Mouse (Mus musculus) gastrocnemius, adult 8-10 months (tissue): ENCODE measurements around the gene Rem1. TPM values are rescaled to one million over a fixed set of nuclear protein-coding genes. Genes with fewer than 3 reads are reported as not detected.

Experiments used
- DNase-seq, 2 experiments: peaks; one replicate each; pipeline ENCODE4 v3.0.0; 2022; ENCODE audit warnings: low spot score in 2 of 2
- total RNA-seq, 4 experiments: library from RNA; stranded (reverse); gene quantifications; 2 replicates each; pipeline ENCODE4 v1.2.4; 2022

Rem1 gene
- total RNA-seq, 4 experiments from 2014 or later, result 1.5 to 2.5 (median 1.7) TPM

- no peak for DNase-seq
Measured at GRCm38 (mm10) chr2:152674148-152674547, 47.4 kb downstream of the Rem1 start.

DNA sequence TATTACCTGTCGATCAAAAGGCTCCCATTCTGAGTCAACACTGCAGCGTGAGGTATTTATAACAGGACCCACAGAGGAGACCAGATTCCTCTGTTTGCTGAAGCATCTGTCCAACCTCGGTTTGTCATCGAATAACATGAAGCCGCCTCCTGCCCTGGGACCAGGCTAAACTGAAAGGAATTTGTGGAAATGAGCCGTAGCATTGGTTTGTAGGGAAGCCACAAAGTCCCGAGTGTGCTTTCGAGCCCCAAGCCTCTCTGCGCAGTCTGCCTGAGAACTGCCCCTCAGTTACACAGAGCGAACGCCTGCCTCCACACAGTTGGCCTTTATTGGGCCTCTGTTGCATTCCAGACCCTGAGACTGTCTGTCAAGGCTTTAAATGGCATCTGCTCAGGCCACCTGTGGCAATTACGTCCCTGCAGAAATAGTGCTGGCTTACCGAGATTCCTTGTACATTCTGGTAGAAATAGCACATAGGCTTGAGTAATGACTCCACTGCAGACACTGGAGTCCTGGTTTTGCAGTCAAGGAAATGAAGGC, 48.6 kb downstream of the Rem1 start:
- no peak for DNase-seq

DNA sequence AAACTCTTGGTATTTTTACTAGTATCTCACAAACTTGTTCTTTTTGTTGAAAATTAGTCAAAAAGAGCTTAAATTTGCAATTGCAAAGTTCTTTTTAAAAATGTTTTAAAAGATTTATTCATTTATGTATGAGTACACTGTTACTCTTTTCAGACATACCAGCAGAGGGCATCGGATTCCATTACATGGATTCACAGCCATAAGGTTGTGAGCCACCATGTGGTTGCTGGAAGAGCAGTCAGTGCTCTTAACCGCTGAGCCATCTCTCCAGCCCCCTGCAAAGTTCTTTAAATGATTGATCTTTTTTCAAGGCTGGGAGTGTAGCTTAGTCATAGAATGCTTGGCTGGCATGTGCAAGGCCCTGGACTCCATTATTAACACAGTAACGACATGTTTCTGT, 51.6 kb downstream of the Rem1 start:
- no peak for DNase-seq

- no peak for DNase-seq
Measured at GRCm38 (mm10) chr2:152678925-152679324, 52.2 kb downstream of the Rem1 start.

- DNase-seq, result no peak
Measured at GRCm38 (mm10) chr2:152679701-152680355, 53.1 kb downstream of the Rem1 start.

DNA sequence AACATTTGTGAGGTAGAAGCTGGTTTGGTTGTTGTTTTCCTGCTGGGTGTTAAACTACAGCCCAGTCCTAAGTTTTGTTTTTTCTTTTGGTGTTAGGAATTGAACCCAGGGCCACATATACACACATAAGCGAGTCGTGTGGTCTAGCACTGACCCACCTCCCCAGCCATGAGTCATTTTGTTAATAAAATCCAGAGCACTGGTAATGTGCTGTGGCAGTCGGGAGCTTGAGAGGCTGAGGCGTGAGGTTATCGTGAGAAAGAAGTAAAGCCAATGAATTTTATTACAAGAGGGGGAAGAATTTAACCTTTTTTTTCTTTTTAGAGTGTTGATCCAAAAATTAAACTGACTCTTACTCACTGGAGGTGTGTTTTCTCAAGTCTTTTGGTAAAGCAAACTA, 56.3 kb downstream of the Rem1 start:
- no peak for DNase-seq

Other genes starting within 250 kb of the Rem1 start
- gene Sox12, start 228.9 kb upstream of the Rem1 start, total RNA-seq, result under 1 TPM; 0.34 to 0.58 (median 0.49) TPM
- under 1 TPM; 0.46 to 0.88 (median 0.84) TPM for gene Zcchc3, start 211.9 kb upstream of the Rem1 start, total RNA-seq
- not detected for gene 6820408C15Rik, start 211.4 kb upstream of the Rem1 start, total RNA-seq
- not detected for gene Defb23, start 162.3 kb upstream of the Rem1 start, total RNA-seq
- gene Defb20, start 149.9 kb upstream of the Rem1 start, total RNA-seq, result not detected
- gene Defb22, start 136.8 kb upstream of the Rem1 start, total RNA-seq, result not detected
- gene Defb26, start 115.3 kb upstream of the Rem1 start, total RNA-seq, result not detected
- not detected for gene Defb28, start 108.7 kb upstream of the Rem1 start, total RNA-seq
- gene Defb29, start 86.9 kb upstream of the Rem1 start, total RNA-seq, result not detected
- gene Gm17416, start 57.6 kb upstream of the Rem1 start, total RNA-seq, result not detected
- not detected for gene Defb21, start 54.2 kb upstream of the Rem1 start, total RNA-seq
- not detected for gene Defb19, start 46.6 kb upstream of the Rem1 start, total RNA-seq
- under 1 TPM in 1 of 4 experiments, not detected in 3; 0.94 TPM for gene Defb45, start 27.6 kb upstream of the Rem1 start, total RNA-seq
- gene Defb36, start 22.6 kb upstream of the Rem1 start, total RNA-seq, result not detected
- gene Defb25, start 3.9 kb upstream of the Rem1 start, total RNA-seq, result not detected
- 10 to 100 TPM; 25.7 to 34.6 (median 28.7) TPM for gene H13, start 42.5 kb downstream of the Rem1 start, total RNA-seq
- 10 to 100 TPM; 10.2 to 12.8 (median 11.9) TPM for gene Mcts2, start 60.1 kb downstream of the Rem1 start, total RNA-seq
- 10 to 100 TPM in 1 of 4 experiments, 1 to 10 TPM in 3; 6.7 to 16.6 (median 8.4) TPM for gene Id1, start 109.3 kb downstream of the Rem1 start, total RNA-seq
- 1 to 10 TPM; 1.4 to 3.1 (median 2.0) TPM for gene Cox4i2, start 127.2 kb downstream of the Rem1 start, total RNA-seq
- gene Bcl2l1, start 204.8 kb downstream of the Rem1 start, total RNA-seq, result 10 to 100 TPM in 3 of 4 experiments, 1 to 10 TPM in 1; 9.1 to 17.5 (median 15.4) TPM
- 1 to 10 TPM; 1.1 to 4.8 (median 3.1) TPM for gene Tpx2, start 221.0 kb downstream of the Rem1 start, total RNA-seq